In genomic region chr2:27931130-27931529, GRCm38 (mm10) we compare ENCODE assay signal across 14 mouse cellular contexts. TPM values are rescaled to one million over a fixed set of nuclear protein-coding genes. Genes with fewer than 3 reads are reported as not detected.
A peak's percentile ranks its signal among the peaks of the same experiment; 100 is the strongest.
DNase-seq lines count a peak whose midpoint lies in the region; ATAC-seq and TF ChIP-seq lines count a peak whose summit lies in the region.
"Had no signal": no experiment of that assay in that cellular context is flagged by ENCODE, and none has a peak within 500 bp of the region (broad histone marks: within the 10 kb centered on the region; RNA-seq: fewer than 3 reads in every experiment).

No protein-coding gene starts in this region.

- H3K27me3 ChIP-seq in heart, adult 2 months (ENCODE audit: control insufficient read depth, insufficient read depth, low read length), result no peaks in the 10 kb centered on the region
- no peaks in the 10 kb centered on the region for H3K27me3 ChIP-seq in heart, embryonic 12.5 days (replicated peaks)
- peaks cover 3% of the 10 kb centered on the region; the same call in 1 of the 2 replicates for H3K27me3 ChIP-seq in neural tube, embryonic 15.5 days (replicated peaks)
- no peaks in the 10 kb centered on the region for H3K27me3 ChIP-seq in lung, postnatal 0 days (replicated peaks; ENCODE audit: insufficient read depth, low read length)
- H3K27me3 ChIP-seq: liver, embryonic 13.5 days had no signal

- no peaks in the 10 kb centered on the region for H3K36me3 ChIP-seq in heart, adult 2 months (ENCODE audit: control insufficient read depth, insufficient read depth, low read length)
- H3K36me3 ChIP-seq in heart, embryonic 12.5 days, result peaks cover 15% of the 10 kb centered on the region; the same call in 1 of the 2 replicates
- no peaks in the 10 kb centered on the region for H3K36me3 ChIP-seq in neural tube, embryonic 15.5 days
- no peaks in the 10 kb centered on the region for H3K36me3 ChIP-seq in lung, postnatal 0 days (ENCODE audit: insufficient read depth, low read length)
- H3K36me3 ChIP-seq: liver, embryonic 13.5 days had no signal

- 63% methylated on average over 6 of the region's 6 CpGs for WGBS in heart, adult 2 months
- WGBS in heart, embryonic 12.5 days, result 74% methylated on average over 6 of the region's 6 CpGs
- WGBS in neural tube, embryonic 15.5 days, result 87% methylated on average over 6 of the region's 6 CpGs
- WGBS in lung, postnatal 0 days, result 44% methylated on average over 6 of the region's 6 CpGs

- no peak for TF ChIP-seq CTCF in heart, adult 2 months (IDR thresholded peaks at IDR 0.05)
- TF ChIP-seq CTCF in lung, postnatal 0 days (IDR thresholded peaks at IDR 0.05), result peak; percentile 20; the same call in 1 of the 2 replicates

- no peak overlapping the region for H3K4me3 ChIP-seq in heart, adult 2 months
- no peak overlapping the region for H3K4me3 ChIP-seq in heart, embryonic 12.5 days
- no peak overlapping the region for H3K4me3 ChIP-seq in neural tube, embryonic 15.5 days (replicated peaks)
- H3K4me3 ChIP-seq in lung, postnatal 0 days (ENCODE audit: low read depth, low read length), result no peak overlapping the region
- H3K4me3 ChIP-seq: liver, embryonic 13.5 days had no signal

- H3K4me1 ChIP-seq in heart, adult 2 months (ENCODE audit: control insufficient read depth, insufficient read depth, low read length), result peaks cover 16% of the 10 kb centered on the region
- peaks cover 48% of the 10 kb centered on the region for H3K4me1 ChIP-seq in heart, embryonic 12.5 days (replicated peaks)
- peaks cover 22% of the 10 kb centered on the region for H3K4me1 ChIP-seq in neural tube, embryonic 15.5 days
- peaks cover 4% of the 10 kb centered on the region; the same call in 1 of the 2 replicates for H3K4me1 ChIP-seq in lung, postnatal 0 days (ENCODE audit: insufficient read depth, low read depth, low read length)
- H3K4me1 ChIP-seq: liver, embryonic 13.5 days had no signal

- H3K79me2 ChIP-seq in heart, adult 2 months (replicated peaks; ENCODE audit: control insufficient read depth, insufficient read depth, low read length), result no peaks in the 10 kb centered on the region

- H3K9ac ChIP-seq in heart, adult 2 months (ENCODE audit: low read depth, low read length), result no peak overlapping the region
- no peak overlapping the region for H3K9ac ChIP-seq in heart, embryonic 12.5 days
- no peak overlapping the region for H3K9ac ChIP-seq in neural tube, embryonic 15.5 days (replicated peaks)
- no peak overlapping the region for H3K9ac ChIP-seq in lung, postnatal 0 days (replicated peaks; ENCODE audit: low read depth)
- H3K9ac ChIP-seq: liver, embryonic 13.5 days had no signal

- no peak for TF ChIP-seq EP300 in heart, adult 2 months (IDR thresholded peaks at IDR 0.05; ENCODE audit: insufficient read depth, low read depth, low read length)
- no peak for TF ChIP-seq EP300 in lung, postnatal 0 days (IDR thresholded peaks at IDR 0.05)

- peak overlapping the region; percentile 15; the same call in 1 of the 2 replicates for H3K27ac ChIP-seq in heart, adult 2 months
- H3K27ac ChIP-seq in heart, embryonic 12.5 days (ENCODE audit: poor library complexity, severe bottlenecking), result no peak overlapping the region
- 0 out of 2 replicates have a peak overlapping the region, but pooled peaks have one; percentile 30 for H3K27ac ChIP-seq in neural tube, embryonic 15.5 days (replicated peaks)
- H3K27ac ChIP-seq in lung, postnatal 0 days (ENCODE audit: low read length), result 0 out of 2 replicates have a peak overlapping the region, but pooled peaks have one; percentile 2
- H3K27ac ChIP-seq: liver, embryonic 13.5 days had no signal

- no peak for ATAC-seq in heart, embryonic 12.5 days (ENCODE audit: insufficient number of reproducible peaks, low FRiP score)
- no peak for ATAC-seq in neural tube, embryonic 15.5 days (ENCODE audit: low FRiP score)
- ATAC-seq in lung, postnatal 0 days, result peak; percentile 18; the same call in 1 of the 2 replicates
- ATAC-seq: hindbrain, embryonic 16.5 days had no signal

- H3K9me3 ChIP-seq in heart, embryonic 12.5 days (replicated peaks), result no peaks in the 10 kb centered on the region
- H3K9me3 ChIP-seq in neural tube, embryonic 15.5 days (replicated peaks), result no peaks in the 10 kb centered on the region
- no peaks in the 10 kb centered on the region for H3K9me3 ChIP-seq in lung, postnatal 0 days (ENCODE audit: low read length)
- H3K9me3 ChIP-seq: liver, embryonic 13.5 days had no signal

- no peak for TF ChIP-seq POLR2A in heart, adult 2 months (IDR thresholded peaks at IDR 0.05; ENCODE audit: insufficient read depth, low read depth, low read length)

- no peak for DNase-seq in heart, adult 2 months
- DNase-seq in neural tube, embryonic 10.5 days (ENCODE audit: extremely low spot score, low spot score), result no peak
- DNase-seq in lung, postnatal 0 days (ENCODE audit: low spot score), result peak; percentile 60
- DNase-seq in layer of hippocampus, postnatal 10 days (ENCODE audit: low spot score in 2 of 2), result no peak
- no peak for DNase-seq in ovary, adult 18-20 months (ENCODE audit: low spot score)
- DNase-seq in layer of hippocampus, postnatal 14 days (ENCODE audit: low spot score in 2 of 2), result no peak
- DNase-seq: cerebellum, adult 18-20 months; heart, postnatal 14 days; liver, embryonic 13.5 days; right cerebral cortex, postnatal 25 days had no signal

- intact Hi-C loops in heart, adult 2 months (cut with DNase I), result no loop called here

- no peak overlapping the region for H3K4me2 ChIP-seq in heart, embryonic 12.5 days
- no peak overlapping the region for H3K4me2 ChIP-seq in neural tube, embryonic 15.5 days
- no peak overlapping the region for H3K4me2 ChIP-seq in lung, postnatal 0 days (replicated peaks; ENCODE audit: low read depth, low read length)
- H3K4me2 ChIP-seq: liver, embryonic 13.5 days had no signal

RNA-seq across cellular contexts. Expression of gene Col5a1, which starts 44.9 kb away (rescaled TPM):
- total RNA-seq in heart, adult 2 months (2021), result 10 to 100 TPM; 16.0 to 22.9 TPM
- 15.7 and 17.2 TPM in 2 replicates for polyA plus RNA-seq in heart, adult 2 months (2012; rRNA removed)
- polyA plus RNA-seq in heart, embryonic 12.5 days (2016; fragmentation: Nextera tagmentation; extraction: Ambion mirVana), result 53.3 and 54.7 TPM in 2 replicates
- polyA plus RNA-seq in neural tube, embryonic 15.5 days (2015; fragmentation: Nextera tagmentation; extraction: Ambion mirVana), result 21.5 and 29.0 TPM in 2 replicates
- 47.7 and 50.7 TPM in 2 replicates for polyA plus RNA-seq in lung, postnatal 0 days (2015; fragmentation: Nextera tagmentation; extraction: Ambion mirVana)
- total RNA-seq in layer of hippocampus, postnatal 10 days (2021), result 10 to 100 TPM in 1 of 2 experiments, 1 to 10 TPM in 1; 9.9 to 10.8 TPM
- 1 to 10 TPM; 5.9 to 6.1 TPM for total RNA-seq in layer of hippocampus, postnatal 14 days (2021)
- total RNA-seq: neutrophil, adult 5-6 weeks had no signal
